Mouse (Mus musculus): ENCODE results near the gene Cd200r4.

The Cd200r4 gene

DNA sequence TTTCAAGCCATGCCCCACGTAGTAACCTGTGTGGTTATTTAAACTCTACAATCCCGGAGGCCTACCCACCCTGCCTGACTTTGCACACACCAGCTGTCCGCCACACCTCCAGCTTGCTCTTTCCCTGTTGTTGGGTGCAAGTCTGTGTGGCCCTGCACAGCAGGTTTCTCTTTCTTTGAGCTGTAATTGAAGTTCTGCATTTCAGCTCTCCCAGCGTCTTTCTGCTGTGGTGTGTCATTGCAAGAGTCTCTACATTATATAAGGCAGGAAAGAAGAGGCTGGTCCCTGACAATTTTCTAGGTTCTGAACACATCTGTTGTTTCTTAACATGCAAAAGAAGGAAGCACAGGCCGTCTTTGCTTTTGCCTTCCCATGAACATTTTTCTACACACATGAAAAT is 65.1 kb downstream of the Cd200r4 start:
- DNase-seq (ENCODE audit: low read depth): no peak

DNA sequence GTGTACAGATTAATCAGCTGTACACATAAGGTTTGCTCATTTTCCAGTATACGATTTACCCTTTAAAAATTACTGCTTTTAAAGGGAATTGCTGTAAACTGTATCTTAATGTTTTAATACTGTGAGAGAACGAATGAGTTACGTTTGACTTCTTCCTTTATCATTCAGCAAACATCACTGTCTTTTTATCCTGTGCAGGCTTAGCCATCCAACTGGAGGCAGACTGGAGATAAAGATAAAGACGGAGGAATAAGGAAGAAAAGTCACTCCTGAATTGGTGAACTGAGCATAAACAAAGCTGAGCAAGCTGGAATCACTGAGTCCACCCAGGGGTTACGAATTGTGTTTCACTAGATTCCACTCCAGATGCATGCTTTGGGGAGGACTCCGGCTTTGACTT is 66.1 kb downstream of the Cd200r4 start:
- DNase-seq (ENCODE audit: low read depth): no peak
